Mouse (Mus musculus): ENCODE results near the gene Ptprs.

Ptprs gene

GRCm38 (mm10) chr17:56490438-56491152, 14.3 kb upstream of the Ptprs start:
- DNase-seq = no peak

DNA sequence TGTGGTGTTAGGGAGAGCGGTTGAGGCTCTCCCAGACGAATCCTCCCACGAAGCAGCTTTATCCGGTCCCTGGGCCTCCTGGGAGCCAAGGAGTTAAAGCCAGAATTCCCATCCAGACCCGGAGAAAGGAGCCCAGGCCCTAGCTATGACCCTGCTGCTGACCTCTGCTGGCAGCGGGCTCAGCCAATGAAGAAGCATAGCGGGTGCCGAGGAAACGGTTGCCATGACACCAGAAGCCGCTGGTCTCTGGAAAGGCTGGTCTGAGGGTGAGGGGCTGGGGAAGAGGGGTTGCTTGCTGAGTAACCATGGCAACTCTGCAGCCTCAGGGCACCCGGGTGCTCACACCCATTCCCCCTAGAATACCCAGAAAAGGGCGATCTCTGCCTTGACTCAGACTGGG, 11.7 kb upstream of the Ptprs start:
- no peak for DNase-seq

- no peak for DNase-seq
Observed at GRCm38 (mm10) chr17:56487441-56487888, 11.2 kb upstream of the Ptprs start.

DNA sequence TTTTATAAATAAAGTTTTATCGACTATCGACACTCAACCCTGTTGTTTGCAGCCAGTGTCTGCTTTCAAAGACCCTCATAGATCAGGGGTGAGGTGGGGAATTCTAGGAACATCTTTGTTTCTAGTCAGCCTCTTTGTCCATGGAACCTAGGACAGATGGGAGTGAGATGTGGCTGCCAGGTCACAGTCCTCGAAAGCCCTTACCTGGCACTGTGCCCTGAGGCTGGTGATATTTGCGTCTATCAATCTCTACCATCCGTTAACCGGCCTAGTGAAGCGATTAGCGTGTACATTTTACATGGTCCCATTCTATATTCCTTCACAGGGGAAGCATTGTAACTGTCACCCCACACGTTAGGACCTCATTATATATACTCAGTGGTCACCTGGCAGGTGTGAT, 9.6 kb upstream of the Ptprs start:
- no peak for DNase-seq

DNA sequence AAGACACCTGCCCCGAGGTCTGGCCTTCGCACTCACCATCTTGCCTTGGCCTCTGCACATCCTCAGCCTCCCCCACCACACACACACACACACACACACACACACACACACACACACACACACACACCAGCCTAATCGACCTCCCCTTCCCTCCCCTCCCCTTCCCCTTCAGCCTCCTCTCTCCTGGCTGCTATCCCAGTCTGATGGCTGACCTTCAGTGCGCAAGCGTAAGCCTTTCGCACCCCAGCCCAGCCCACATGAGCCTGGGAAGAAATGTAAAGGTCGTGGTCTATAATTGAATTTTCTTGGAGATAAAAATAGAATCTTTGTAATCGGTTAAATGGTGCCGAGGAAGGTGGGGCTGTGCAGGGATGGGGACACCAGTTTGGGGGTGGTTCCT, 8.8 kb upstream of the Ptprs start:
- DNase-seq = no peak

- no peak for DNase-seq
Observed at GRCm38 (mm10) chr17:56482671-56483070, 6.4 kb upstream of the Ptprs start.

- DNase-seq = peak; percentile 60
Observed at GRCm38 (mm10) chr17:56479358-56479757, 3.1 kb upstream of the Ptprs start.

- DNase-seq = no peak
Observed at GRCm38 (mm10) chr17:56478191-56478611, 1.9 kb upstream of the Ptprs start.

GRCm38 (mm10) chr17:56477191-56477818, 1.0 kb upstream of the Ptprs start:
- no peak for DNase-seq

DNA sequence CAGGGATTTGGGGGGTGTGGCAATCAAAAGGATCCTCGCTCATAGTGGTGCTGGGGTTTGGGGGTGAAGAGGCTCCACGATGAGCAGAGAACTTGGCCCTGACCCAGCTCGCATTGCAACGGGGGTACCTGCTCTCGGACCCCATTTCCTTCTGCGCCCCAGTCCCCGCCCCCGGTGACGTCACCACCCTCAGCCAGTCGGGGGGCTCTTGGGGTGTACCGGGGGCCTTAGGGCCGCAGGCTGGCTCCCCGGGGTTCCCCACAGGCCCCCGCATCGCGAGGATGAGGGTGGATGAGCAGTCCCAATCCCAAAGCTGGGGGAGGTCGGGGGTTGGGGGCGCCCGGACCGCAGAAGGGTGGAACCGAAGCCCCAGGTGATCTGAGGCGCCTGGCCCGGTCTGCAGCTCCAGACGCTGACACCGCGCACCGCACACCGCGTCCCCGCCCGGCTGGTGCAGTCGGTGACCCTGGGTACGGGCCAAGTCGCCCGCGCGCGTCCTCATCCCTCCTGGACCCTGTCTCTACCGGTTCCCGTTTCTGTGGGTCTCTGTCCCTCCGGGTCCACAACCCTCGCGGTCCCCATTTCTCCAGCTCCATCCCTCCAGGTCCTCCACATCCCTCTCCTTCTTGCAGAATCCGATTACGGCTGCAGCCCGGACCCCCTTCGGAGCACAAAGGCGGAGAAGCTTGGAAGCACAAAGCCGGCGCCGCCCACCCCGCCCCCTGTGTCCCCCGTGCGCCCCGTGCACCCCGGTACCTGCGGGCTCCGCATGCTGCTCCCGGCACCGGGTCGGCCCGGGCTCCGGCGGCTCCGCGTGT, 490 bp downstream of the Ptprs start:
- DNase-seq = no peak

- no peak for DNase-seq
Observed at GRCm38 (mm10) chr17:56474831-56475581, 1.3 kb downstream of the Ptprs start.

DNA sequence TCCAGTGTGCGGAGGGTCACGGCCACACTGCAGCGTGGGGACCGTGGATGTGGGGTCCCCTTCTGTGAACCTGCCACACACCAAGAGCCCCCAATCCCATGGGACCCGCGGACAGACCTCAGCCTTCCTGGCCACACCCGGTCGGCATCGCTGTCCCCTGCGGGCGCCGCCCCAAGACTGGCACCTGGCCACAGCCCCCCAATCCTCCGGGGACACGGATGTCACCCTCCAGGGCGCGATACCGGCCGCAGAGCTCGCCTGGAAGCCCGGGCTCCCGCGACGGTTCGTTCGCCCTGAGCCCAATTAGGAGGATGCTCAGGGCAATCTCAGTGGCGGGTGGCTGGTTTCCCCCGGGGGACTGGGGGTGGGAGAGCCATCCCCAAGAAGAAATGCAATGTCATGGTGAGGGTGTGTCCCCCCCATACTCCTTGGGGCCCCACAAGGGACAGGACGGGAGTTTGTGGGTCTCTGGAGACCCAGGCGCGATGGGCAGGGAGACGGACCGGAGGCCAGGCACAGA, 1.9 kb downstream of the Ptprs start:
- no peak for DNase-seq

GRCm38 (mm10) chr17:56473611-56473905, 2.7 kb downstream of the Ptprs start:
- no peak for DNase-seq

DNA sequence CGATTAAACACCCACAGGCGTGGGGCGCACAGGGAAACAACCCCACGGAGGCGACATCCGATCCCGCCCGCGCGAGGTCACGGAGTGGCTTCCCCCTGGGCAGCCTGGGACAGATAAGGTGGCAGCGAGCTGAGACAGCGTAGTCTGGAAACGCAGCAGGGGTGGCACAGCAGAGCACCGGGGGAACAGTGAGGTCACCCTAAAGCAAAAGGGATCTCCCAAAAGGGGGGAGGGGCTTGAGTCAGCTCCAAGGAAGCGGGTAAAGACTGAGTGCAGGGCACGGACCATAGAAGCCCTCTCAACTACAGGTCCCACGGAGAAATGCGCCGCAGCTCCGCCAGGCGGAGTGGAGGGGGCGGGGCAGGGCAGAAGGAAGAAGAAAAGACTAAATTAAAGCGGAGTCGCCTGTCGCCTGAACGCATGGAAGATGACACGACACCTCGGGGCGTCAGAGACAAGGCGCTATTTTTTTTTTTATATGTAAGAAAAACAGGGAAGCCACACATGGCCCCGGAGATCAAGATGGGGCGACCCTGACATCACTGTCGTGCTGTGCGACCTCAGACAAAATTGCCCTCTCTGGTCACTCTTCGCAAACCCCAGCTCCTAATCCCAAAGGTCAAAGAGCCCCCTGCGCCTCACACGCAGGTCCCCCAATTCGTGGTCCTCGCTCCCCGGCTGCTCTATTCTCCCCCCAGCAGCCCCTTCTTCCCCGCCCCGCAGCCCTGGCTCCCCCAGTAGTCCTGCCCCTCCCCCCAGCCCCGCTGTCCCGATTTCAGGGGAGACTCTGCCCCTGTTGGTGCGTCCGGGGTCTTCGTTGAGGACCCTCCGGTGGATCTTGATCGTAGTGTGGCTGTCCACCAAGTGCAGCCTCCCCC, 3.3 kb downstream of the Ptprs start:
- no peak for DNase-seq

DNA sequence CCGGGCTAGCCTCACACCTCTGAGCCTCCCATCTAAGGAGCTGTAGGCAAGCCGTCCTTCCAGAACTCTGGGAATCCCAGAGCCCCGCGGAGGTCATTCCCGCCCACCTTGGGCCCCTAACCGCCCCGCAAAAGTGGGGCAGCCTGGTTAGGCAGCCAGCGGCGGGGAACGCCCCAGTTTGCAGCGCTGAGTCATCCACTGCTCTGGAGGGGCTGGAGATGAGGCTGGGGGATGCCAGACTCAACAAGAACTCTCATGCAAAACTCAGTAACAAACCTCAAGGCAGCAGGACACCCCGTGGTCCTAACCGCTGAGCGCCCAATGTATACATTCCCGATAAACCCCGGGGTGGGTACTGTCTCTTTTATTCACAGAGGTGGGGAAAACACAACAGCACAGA, 4.2 kb downstream of the Ptprs start:
- DNase-seq = no peak

GRCm38 (mm10) chr17:56471136-56471535, 5.1 kb downstream of the Ptprs start:
- no peak for DNase-seq

DNA sequence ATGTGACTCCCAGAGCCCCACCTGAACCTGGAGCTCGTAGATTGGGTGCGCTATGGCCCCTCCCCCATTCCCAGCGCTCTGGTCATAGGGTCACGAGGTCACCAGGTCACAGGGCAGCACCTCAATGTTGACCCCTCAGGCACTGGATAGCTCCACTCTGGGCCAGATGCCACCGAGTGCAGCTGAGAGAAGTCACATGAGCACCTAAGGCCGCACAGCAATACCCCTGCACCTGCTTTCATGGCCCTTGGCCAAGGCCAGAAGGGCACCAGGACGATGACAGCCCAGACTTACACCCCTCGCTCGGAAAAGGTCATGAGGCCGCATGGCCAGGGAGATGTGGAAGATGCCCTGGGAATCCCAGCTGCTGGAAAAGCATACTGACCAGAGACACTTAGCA, 5.7 kb downstream of the Ptprs start:
- DNase-seq = no peak

DNA sequence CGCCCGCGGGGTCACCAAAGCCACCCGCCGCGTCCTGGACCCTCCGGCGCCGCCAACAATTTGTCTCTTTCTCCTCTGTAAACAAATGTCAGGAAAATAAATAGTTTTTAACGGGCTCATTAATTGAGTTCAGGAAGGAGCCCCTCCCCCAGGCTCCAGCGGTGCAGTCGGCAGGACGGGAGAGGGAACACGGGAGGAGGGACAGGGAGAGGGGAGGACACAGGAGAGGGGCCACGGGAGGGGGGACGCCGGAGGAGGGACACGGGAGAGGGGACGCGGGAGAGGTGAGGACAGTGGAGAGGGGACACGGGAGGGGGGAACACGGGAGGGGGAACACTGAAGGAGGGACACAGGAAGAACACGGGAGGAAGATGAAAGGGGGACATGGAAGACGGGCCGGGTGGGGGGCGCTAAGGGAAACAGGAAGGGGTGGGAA, 6.3 kb downstream of the Ptprs start:
- DNase-seq = no peak

DNA sequence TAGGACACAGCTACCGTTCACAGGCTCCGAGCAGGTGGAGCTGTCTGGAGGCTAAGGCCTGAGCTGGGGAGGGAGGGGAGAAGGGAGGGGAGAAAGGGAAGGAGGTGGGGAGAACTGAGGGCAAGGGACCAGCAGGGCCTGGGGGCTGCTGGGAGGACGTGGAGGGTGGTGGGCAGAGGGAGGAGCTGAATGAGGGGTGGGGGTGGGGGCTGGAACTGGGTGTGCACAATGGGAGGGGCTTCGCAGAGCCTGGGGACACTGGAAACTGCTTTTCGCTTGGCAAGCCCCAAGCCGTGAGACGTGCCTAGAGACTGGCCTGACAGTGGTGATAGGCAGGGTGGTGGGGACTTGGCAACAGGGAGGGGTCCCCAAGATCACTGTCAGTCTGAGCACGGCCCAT, 7.0 kb downstream of the Ptprs start:
- DNase-seq = no peak

- DNase-seq = no peak
Observed at GRCm38 (mm10) chr17:56468870-56469269, 7.4 kb downstream of the Ptprs start.

- DNase-seq = no peak
Observed at GRCm38 (mm10) chr17:56468380-56468779, 7.9 kb downstream of the Ptprs start.

- DNase-seq = peak; percentile 60
Observed at GRCm38 (mm10) chr17:56467456-56467884, 8.8 kb downstream of the Ptprs start.

Measured in kidney, adult 11 months (tissue).